In genomic region chr4:140701049-140701715, GRCm38 (mm10) we compare ENCODE assay signal across 8 mouse cellular contexts. TPM values are rescaled to one million over a fixed set of nuclear protein-coding genes. Genes with fewer than 3 reads are reported as not detected.
DNase-seq lines count a peak whose midpoint lies in the region; ATAC-seq and TF ChIP-seq lines count a peak whose summit lies in the region.

No protein-coding gene starts in this region.

- peak overlapping the region; percentile 100 for H3K27ac ChIP-seq in forebrain, embryonic 11.5 days (ENCODE audit: low read depth, low read length)
- H3K27ac ChIP-seq in heart, embryonic 16.5 days (ENCODE audit: low read length), result peak overlapping the region; percentile 91
- H3K27ac ChIP-seq in liver, postnatal 0 days (ENCODE audit: low read depth), result peak overlapping the region; percentile 94
- peak overlapping the region; percentile 98 for H3K27ac ChIP-seq in neural tube, embryonic 12.5 days
- H3K27ac ChIP-seq in stomach, embryonic 16.5 days (ENCODE audit: low read length), result peak overlapping the region; percentile 98

- H3K36me3 ChIP-seq in forebrain, embryonic 11.5 days (ENCODE audit: control insufficient read depth, insufficient read depth, low read length), result no peaks in the 10 kb centered on the region; the same call in 1 of the 2 replicates
- H3K36me3 ChIP-seq in heart, embryonic 16.5 days (ENCODE audit: control insufficient read depth, insufficient read depth), result no peaks in the 10 kb centered on the region
- H3K36me3 ChIP-seq in liver, postnatal 0 days (replicated peaks; ENCODE audit: insufficient read depth, low read length), result peaks cover 11% of the 10 kb centered on the region
- H3K36me3 ChIP-seq in neural tube, embryonic 12.5 days, result peaks cover 25% of the 10 kb centered on the region
- no peaks in the 10 kb centered on the region; the same call in 1 of the 2 replicates for H3K36me3 ChIP-seq in stomach, embryonic 16.5 days (ENCODE audit: control insufficient read depth, insufficient read depth, low read length)

- TF ChIP-seq EP300 in liver, postnatal 0 days (IDR thresholded peaks at IDR 0.05; ENCODE audit: low read depth), result no peak

- under 1% methylated on average over 61 of the region's 61 CpGs for WGBS in forebrain, embryonic 11.5 days
- WGBS in heart, embryonic 16.5 days, result under 1% methylated on average over 61 of the region's 61 CpGs
- under 1% methylated on average over 60 of the region's 61 CpGs for WGBS in liver, postnatal 0 days (ENCODE audit: insufficient replicate concordance)
- under 1% methylated on average over 61 of the region's 61 CpGs for WGBS in neural tube, embryonic 12.5 days
- WGBS in stomach, embryonic 16.5 days, result under 1% methylated on average over 61 of the region's 61 CpGs

- peak overlapping the region; percentile 99 for H3K4me3 ChIP-seq in forebrain, embryonic 11.5 days (ENCODE audit: low read depth, low read length)
- H3K4me3 ChIP-seq in heart, embryonic 16.5 days (ENCODE audit: low read length), result peak overlapping the region; percentile 89
- peak overlapping the region; percentile 69 for H3K4me3 ChIP-seq in liver, postnatal 0 days (ENCODE audit: low read depth, low read length)
- H3K4me3 ChIP-seq in neural tube, embryonic 12.5 days, result peak overlapping the region; percentile 94
- H3K4me3 ChIP-seq in stomach, embryonic 16.5 days (replicated peaks; ENCODE audit: low read length), result peak overlapping the region; percentile 85

- ATAC-seq in forebrain, embryonic 11.5 days (replicated peaks; ENCODE audit: low FRiP score), result peak; percentile 74
- peak; percentile 56 for ATAC-seq in heart, embryonic 16.5 days (replicated peaks; ENCODE audit: extremely low read depth, insufficient read depth, low FRiP score)
- ATAC-seq in liver, postnatal 0 days, result peak; percentile 72
- ATAC-seq in neural tube, embryonic 12.5 days (ENCODE audit: low FRiP score, low read depth), result peak; percentile 78
- ATAC-seq in stomach, embryonic 16.5 days (ENCODE audit: insufficient read depth, low FRiP score), result peak; percentile 78

- peaks cover 12% of the 10 kb centered on the region for H3K27me3 ChIP-seq in forebrain, embryonic 11.5 days (ENCODE audit: control insufficient read depth, insufficient read depth, low read length)
- H3K27me3 ChIP-seq in heart, embryonic 16.5 days (ENCODE audit: control insufficient read depth, insufficient read depth, low read length), result no peaks in the 10 kb centered on the region
- no peaks in the 10 kb centered on the region for H3K27me3 ChIP-seq in liver, postnatal 0 days (ENCODE audit: insufficient read depth, low read length)
- H3K27me3 ChIP-seq in neural tube, embryonic 12.5 days (replicated peaks), result peaks cover 21% of the 10 kb centered on the region
- H3K27me3 ChIP-seq in stomach, embryonic 16.5 days (ENCODE audit: control insufficient read depth, insufficient read depth, low read length), result no peaks in the 10 kb centered on the region; the same call in 1 of the 2 replicates

- peak; percentile 41 for TF ChIP-seq CTCF in liver, postnatal 0 days (IDR thresholded peaks at IDR 0.05; ENCODE audit: low read depth)

- peaks cover 25% of the 10 kb centered on the region for H3K4me1 ChIP-seq in forebrain, embryonic 11.5 days (replicated peaks; ENCODE audit: control insufficient read depth, insufficient read depth, low read length)
- peaks cover 30% of the 10 kb centered on the region for H3K4me1 ChIP-seq in heart, embryonic 16.5 days (ENCODE audit: control insufficient read depth, insufficient read depth, low read length)
- H3K4me1 ChIP-seq in liver, postnatal 0 days (ENCODE audit: insufficient read depth), result peaks cover 36% of the 10 kb centered on the region
- peaks cover 41% of the 10 kb centered on the region for H3K4me1 ChIP-seq in neural tube, embryonic 12.5 days
- peaks cover 34% of the 10 kb centered on the region for H3K4me1 ChIP-seq in stomach, embryonic 16.5 days (ENCODE audit: control insufficient read depth, insufficient read depth, low read length)

- H3K4me2 ChIP-seq in forebrain, embryonic 11.5 days (ENCODE audit: low read depth, low read length, severe bottlenecking), result peak overlapping the region; percentile 89
- H3K4me2 ChIP-seq in heart, embryonic 16.5 days (ENCODE audit: low read depth, low read length), result peak overlapping the region; percentile 95
- H3K4me2 ChIP-seq in liver, postnatal 0 days (ENCODE audit: low read depth, low read length), result peak overlapping the region; percentile 91
- peak overlapping the region; percentile 84 for H3K4me2 ChIP-seq in neural tube, embryonic 12.5 days (replicated peaks)
- H3K4me2 ChIP-seq in stomach, embryonic 16.5 days (ENCODE audit: low read depth, low read length), result peak overlapping the region; percentile 81

- peak; percentile 74 to 75 for DNase-seq in CD8-positive naive resting alpha-beta T cell, adult 2 months (ENCODE audit: low read depth in 2 of 2, low spot score in 2 of 2)
- peak; percentile 67 for DNase-seq in c-Kit-negative CD71-positive TER-119-positive erythroid progenitor cells, embryonic 14.5 days (ENCODE audit: low read depth, low spot score)
- DNase-seq in forebrain, embryonic 11.5 days (ENCODE audit: low spot score), result peak; percentile 92
- peak; percentile 73 to 90 for DNase-seq in kidney, postnatal 36 days
- DNase-seq in liver, postnatal 0 days, result peak; percentile 87

- H3K9me3 ChIP-seq in forebrain, embryonic 11.5 days (ENCODE audit: control insufficient read depth, low read length), result no peaks in the 10 kb centered on the region
- H3K9me3 ChIP-seq in heart, embryonic 16.5 days (replicated peaks; ENCODE audit: control insufficient read depth, low read length), result no peaks in the 10 kb centered on the region
- no peaks in the 10 kb centered on the region for H3K9me3 ChIP-seq in liver, postnatal 0 days (ENCODE audit: low read length)
- H3K9me3 ChIP-seq in neural tube, embryonic 12.5 days, result no peaks in the 10 kb centered on the region
- no peaks in the 10 kb centered on the region for H3K9me3 ChIP-seq in stomach, embryonic 16.5 days (replicated peaks; ENCODE audit: control insufficient read depth, low read length)

- peak overlapping the region; percentile 98 for H3K9ac ChIP-seq in forebrain, embryonic 11.5 days (ENCODE audit: low read length)
- peak overlapping the region; percentile 98 for H3K9ac ChIP-seq in heart, embryonic 16.5 days (ENCODE audit: low read length)
- H3K9ac ChIP-seq in liver, postnatal 0 days (replicated peaks), result peak overlapping the region; percentile 90
- peak overlapping the region; percentile 97 for H3K9ac ChIP-seq in neural tube, embryonic 12.5 days
- peak overlapping the region; percentile 90 for H3K9ac ChIP-seq in stomach, embryonic 16.5 days (ENCODE audit: low read length)

RNA-seq across cellular contexts. Expression of gene Rcc2, which starts 0.8 kb away (rescaled TPM):
- polyA plus RNA-seq in forebrain, embryonic 11.5 days (2014; fragmentation: Nextera tagmentation; extraction: Ambion mirVana), result 91.6 and 100 TPM in 2 replicates
- 8.6 and 9.4 TPM in 2 replicates for polyA plus RNA-seq in heart, embryonic 16.5 days (2015; fragmentation: Nextera tagmentation; extraction: Ambion mirVana)
- 15.1 TPM in 2 replicates for polyA plus RNA-seq in liver, postnatal 0 days (2015; fragmentation: Nextera tagmentation; extraction: Ambion mirVana)
- polyA plus RNA-seq in neural tube, embryonic 12.5 days (2016; fragmentation: Nextera tagmentation; extraction: Ambion mirVana), result 99.9 and 106 TPM in 2 replicates
- polyA plus RNA-seq in stomach, embryonic 16.5 days (2015; fragmentation: Nextera tagmentation; extraction: Ambion mirVana), result 15.1 and 16.2 TPM in 2 replicates

RNA-seq across cellular contexts. Expression of gene Arhgef10l, which starts 35.4 kb away (rescaled TPM):
- 23.3 and 23.6 TPM in 2 replicates for polyA plus RNA-seq in forebrain, embryonic 11.5 days (2014; fragmentation: Nextera tagmentation; extraction: Ambion mirVana)
- 18.6 TPM in 2 replicates for polyA plus RNA-seq in heart, embryonic 16.5 days (2015; fragmentation: Nextera tagmentation; extraction: Ambion mirVana)
- polyA plus RNA-seq in liver, postnatal 0 days (2015; fragmentation: Nextera tagmentation; extraction: Ambion mirVana), result 6.3 and 7.6 TPM in 2 replicates
- 35.8 and 38.8 TPM in 2 replicates for polyA plus RNA-seq in neural tube, embryonic 12.5 days (2016; fragmentation: Nextera tagmentation; extraction: Ambion mirVana)
- polyA plus RNA-seq in stomach, embryonic 16.5 days (2015; fragmentation: Nextera tagmentation; extraction: Ambion mirVana), result 18.4 and 21.7 TPM in 2 replicates

RNA-seq across cellular contexts. Expression of gene Padi6, which starts 41.3 kb away (rescaled TPM):
- polyA plus RNA-seq in forebrain, embryonic 11.5 days (2014; fragmentation: Nextera tagmentation; extraction: Ambion mirVana), result 0.08 TPM in 1 of 2 replicates, not detected in the other
- polyA plus RNA-seq in heart, embryonic 16.5 days (2015; fragmentation: Nextera tagmentation; extraction: Ambion mirVana), result 0.27 and 0.35 TPM in 2 replicates
- not detected in 2 replicates for polyA plus RNA-seq in liver, postnatal 0 days (2015; fragmentation: Nextera tagmentation; extraction: Ambion mirVana)
- polyA plus RNA-seq in neural tube, embryonic 12.5 days (2016; fragmentation: Nextera tagmentation; extraction: Ambion mirVana), result not detected in 2 replicates
- 0.05 and 0.21 TPM in 2 replicates for polyA plus RNA-seq in stomach, embryonic 16.5 days (2015; fragmentation: Nextera tagmentation; extraction: Ambion mirVana)

Comparison
In these comparisons a context has a peak if more than half of its experiments do, and no peak if none do; other contexts are left out.
1. Peak in every context shown above with its lines: DNase-seq, ATAC-seq, H3K4me3 ChIP-seq and H3K27ac ChIP-seq.